Mouse (Mus musculus) splenic B cell, adult 2 months (primary cell): Measurements from ENCODE around the gene Olfr830.
"Not testable (repeated sequence)": the region's sequence is repeated elsewhere in the genome, so short reads cannot be mapped to it uniquely, and the experiment has no call there.

Experiments used
- DNase-seq: peaks from one replicate; pipeline ENCODE4 v3.0.0-alpha.2; 2011; ENCODE audit warnings: low read depth, low spot score
- H3K27me3 ChIP-seq: 2 replicates; pipeline ENCODE4 v1.6.1; 2012; ENCODE audit warnings: mild to moderate bottlenecking, low read length, moderate library complexity, mixed read lengths; ENCODE audit not compliant: control insufficient read depth, poor library complexity, insufficient read depth, severe bottlenecking
- H3K36me3 ChIP-seq: 2 replicates; pipeline ENCODE4 v1.6.1; 2012; ENCODE audit warnings: mild to moderate bottlenecking, low read length, moderate library complexity, mixed read lengths; ENCODE audit not compliant: control insufficient read depth, poor library complexity, insufficient read depth, severe bottlenecking

Gene Olfr830

DNA sequence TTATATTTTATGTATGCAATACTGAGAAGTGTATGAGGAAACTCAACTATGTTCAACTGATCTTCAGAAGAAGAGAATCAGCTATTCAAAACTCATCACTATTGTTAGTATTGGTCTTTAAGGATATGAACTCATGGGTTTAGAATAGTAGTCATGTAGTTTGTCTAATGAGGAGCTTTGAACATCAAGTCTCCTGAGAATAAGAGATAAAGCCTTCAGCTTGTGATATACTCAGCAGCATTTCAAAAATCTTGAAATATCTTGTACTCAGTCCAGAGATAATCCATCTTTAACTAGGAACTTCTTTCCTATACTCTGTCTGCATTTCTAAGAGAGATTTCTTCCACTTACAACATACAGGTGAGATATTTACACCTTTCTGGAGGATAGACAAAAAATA is at the start of gene Olfr830:
TSS of gene Olfr830 (plus strand) at position 301 of the 400 bp plus-strand sequence.
- Histone ChIP-seq H3K27me3 (no peaks in the 10 kb centered on the region), H3K36me3 (no peaks in the 10 kb centered on the region)
- no peak for DNase-seq

DNA sequence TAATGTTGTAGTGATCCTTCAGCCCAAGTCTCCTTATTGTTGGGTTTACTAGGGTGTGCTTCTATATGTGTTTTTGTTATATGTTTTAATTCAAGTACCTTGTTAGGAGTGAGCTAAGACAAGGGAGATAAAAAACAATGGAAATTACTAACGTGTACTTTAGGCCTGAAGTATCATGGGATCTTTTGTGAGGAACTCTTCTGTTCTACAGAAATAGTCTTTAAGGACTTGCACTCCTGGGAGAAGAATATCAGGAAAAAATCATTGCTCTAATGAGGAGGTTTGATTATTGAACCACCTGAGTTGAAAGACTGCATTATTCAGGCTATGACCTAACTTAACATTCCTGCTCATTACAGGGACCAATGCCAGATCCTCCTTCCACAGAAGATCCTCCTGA is 19.9 kb upstream of the Olfr830 start, which contains the start of gene Olfr829:
TSS of gene Olfr829 (plus strand) at position 301 of the 400 bp plus-strand sequence.
- Histone ChIP-seq H3K36me3 (no peaks in the 10 kb centered on the region), H3K27me3 (no peaks in the 10 kb centered on the region)
- no peak for DNase-seq

DNA sequence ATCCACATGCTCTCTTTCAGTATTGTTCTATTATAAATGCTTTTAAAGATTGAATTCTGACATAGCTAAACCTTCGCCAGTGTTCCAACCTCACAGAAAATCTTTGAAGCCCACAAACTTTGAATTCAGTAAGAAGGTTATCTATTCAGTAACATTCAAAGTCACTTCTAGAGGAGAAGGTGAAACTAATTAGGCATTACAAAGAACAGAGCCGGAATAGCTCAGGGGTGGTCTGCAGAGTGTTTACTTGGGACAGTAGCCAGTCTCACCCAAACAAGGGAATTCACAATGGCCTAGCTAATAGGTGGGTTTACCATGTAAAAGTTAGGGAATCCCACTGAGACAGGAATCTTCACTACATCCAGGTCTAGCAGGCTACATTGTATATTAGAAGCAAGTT is 33.2 kb downstream of the Olfr830 start:
- DNase-seq, H3K36me3 ChIP-seq, H3K27me3 ChIP-seq: not testable (repeated sequence)

- H3K36me3 ChIP-seq, DNase-seq, H3K27me3 ChIP-seq: not testable (repeated sequence)
Observed at GRCm38 (mm10) chr9:18927921-18928320, 53.4 kb downstream of the Olfr830 start.
